Comparison of ENCODE assay signal across 11 mouse cellular contexts in the genomic region with DNA sequence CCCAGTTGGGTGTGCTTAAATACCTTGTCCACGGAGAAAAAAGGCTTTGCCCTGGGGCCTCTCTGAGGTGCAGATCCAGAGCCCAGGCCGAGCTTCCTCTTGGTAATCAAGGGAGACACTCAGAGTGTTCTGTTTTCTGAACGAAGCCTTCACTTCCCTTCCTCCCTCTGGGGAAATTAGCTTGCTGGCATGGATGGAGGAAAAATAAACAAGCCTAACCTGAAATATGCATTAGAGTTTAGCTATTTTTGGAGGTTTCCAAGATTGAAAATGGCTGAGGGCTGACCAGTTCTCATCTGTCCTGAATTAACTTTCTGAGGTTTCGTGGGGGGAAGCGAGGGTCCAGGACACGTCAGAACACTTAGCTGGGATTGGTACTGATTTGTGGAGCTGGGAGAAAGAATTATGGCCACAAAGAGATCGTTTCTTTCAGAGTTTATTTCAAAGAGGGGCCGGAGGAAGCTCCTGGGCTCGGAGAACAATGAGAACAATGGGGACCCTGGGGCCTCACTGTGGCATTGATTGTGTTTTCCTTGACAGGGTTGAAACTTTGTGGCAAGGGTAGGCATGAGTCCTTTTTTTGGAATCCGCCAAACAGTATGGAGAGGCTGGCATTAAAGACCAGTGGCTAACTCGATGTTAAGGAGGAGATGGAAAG.
DNase-seq lines count a peak whose midpoint lies in the region; ATAC-seq and TF ChIP-seq lines count a peak whose summit lies in the region.
"Had no signal": no experiment of that assay in that cellular context is flagged by ENCODE, and none has a peak within 500 bp of the region (broad histone marks: within the 10 kb centered on the region; RNA-seq: fewer than 3 reads in every experiment).

No protein-coding gene starts in this region.

- intact Hi-C loops in gastrocnemius, postnatal 14 days (cut with DNase I; ENCODE audit: low total_unique reads): no loop called here
- intact Hi-C loops in heart, adult 2 months (cut with DNase I): no loop called here

- no peaks in the 10 kb centered on the region for H3K36me3 ChIP-seq in heart, adult 2 months (ENCODE audit: control insufficient read depth, insufficient read depth, low read length)
- no peaks in the 10 kb centered on the region for H3K36me3 ChIP-seq in limb, embryonic 10.5 days

- no peak for TF ChIP-seq CTCF in heart, adult 2 months (IDR thresholded peaks at IDR 0.05)

- H3K9me3 ChIP-seq in limb, embryonic 10.5 days (replicated peaks): no peaks in the 10 kb centered on the region

- no peak overlapping the region for H3K4me3 ChIP-seq in heart, adult 2 months
- no peak overlapping the region for H3K4me3 ChIP-seq in limb, embryonic 10.5 days

- no peak for ATAC-seq in cerebellum, adult (ENCODE audit: insufficient number of reproducible peaks, low FRiP score, low TSS enrichment)

- peak; percentile 6 for DNase-seq in gastrocnemius, postnatal 14 days
- no peak for DNase-seq in gastrocnemius, postnatal 10 days
- peak; percentile 40 for DNase-seq in ZHBTc4 (ENCODE audit: low read depth, low spot score)
- peak; percentile 19 to 27 for DNase-seq in heart, adult 2 months
- DNase-seq in limb, embryonic 10.5 days (ENCODE audit: low spot score): no peak
- DNase-seq in liver: no peak
- DNase-seq in lung, postnatal 25 days (ENCODE audit: low spot score): no peak
- DNase-seq: cerebellum, adult 11-12 months; kidney, adult 18-20 months; lung, postnatal 4 days had no signal

- H3K27me3 ChIP-seq in heart, adult 2 months (ENCODE audit: control insufficient read depth, insufficient read depth, low read length): no peaks in the 10 kb centered on the region
- H3K27me3 ChIP-seq in limb, embryonic 10.5 days (ENCODE audit: low read depth, poor library complexity, severe bottlenecking): no peaks in the 10 kb centered on the region

- no peak overlapping the region for H3K9ac ChIP-seq in heart, adult 2 months (ENCODE audit: low read depth, low read length)

- TF ChIP-seq EP300 in heart, adult 2 months (IDR thresholded peaks at IDR 0.05; ENCODE audit: insufficient read depth, low read depth, low read length): no peak

- H3K27ac ChIP-seq in heart, adult 2 months: peak overlapping the region; percentile 9; the same call in 1 of the 2 replicates
- H3K27ac ChIP-seq in limb, embryonic 10.5 days: peak overlapping the region; percentile 31

- H3K79me2 ChIP-seq in heart, adult 2 months (replicated peaks; ENCODE audit: control insufficient read depth, insufficient read depth, low read length): no peaks in the 10 kb centered on the region

- no peaks in the 10 kb centered on the region for H3K4me1 ChIP-seq in heart, adult 2 months (ENCODE audit: control insufficient read depth, insufficient read depth, low read length)
- H3K4me1 ChIP-seq in limb, embryonic 10.5 days: peaks cover 12% of the 10 kb centered on the region

- no peak for TF ChIP-seq POLR2A in heart, adult 2 months (IDR thresholded peaks at IDR 0.05; ENCODE audit: insufficient read depth, low read depth, low read length)

- 30% methylated on average over 11 of the region's 11 CpGs for WGBS in heart, adult 2 months
- 47% methylated on average over 11 of the region's 11 CpGs for WGBS in limb, embryonic 10.5 days

Comparison
In these comparisons a context has a peak if more than half of its experiments do, and no peak if none do; other contexts are left out.
1. DNase-seq: peak in gastrocnemius, postnatal 14 days (single experiment), ZHBTc4 (single experiment) and heart, adult 2 months (2 of 2); none in gastrocnemius, postnatal 10 days (single experiment), limb, embryonic 10.5 days (single experiment), liver (single experiment) and lung, postnatal 25 days (single experiment).